Mouse (Mus musculus) embryonic facial prominence, embryonic 12.5 days (tissue): Measurements from ENCODE around the gene Tmem169. TPM values are rescaled to one million over a fixed set of nuclear protein-coding genes. Genes with fewer than 3 reads are reported as not detected.

ENCODE experiments used
- ATAC-seq: fragments of 200-750 bp; cut with Nextera tagmentation; 2 replicates; pipeline ENCODE4 v1.8.0; 2017; ENCODE audit not compliant: insufficient number of reproducible peaks, insufficient read depth, low FRiP score, low TSS enrichment
- H3K27ac ChIP-seq: fragments of 300-500 bp; sonication (generic); 2 replicates; pipeline ENCODE4 v1.5.1; 2016; ENCODE audit warnings: mild to moderate bottlenecking
- H3K27me3 ChIP-seq: fragments of 300-500 bp; sonication (generic); 2 replicates; pipeline ENCODE4 v1.6.1; 2016; ENCODE audit warnings: mild to moderate bottlenecking, moderate library complexity
- H3K36me3 ChIP-seq: fragments of 300-500 bp; sonication (generic); 2 replicates; pipeline ENCODE4 v1.6.1; 2016; ENCODE audit warnings: mild to moderate bottlenecking
- H3K4me1 ChIP-seq: fragments of 300-500 bp; sonication (generic); 2 replicates; pipeline ENCODE4 v1.6.1; 2016
- H3K4me2 ChIP-seq: fragments of 300-500 bp; sonication (generic); replicated peaks from 2 replicates; pipeline ENCODE4 v1.6.1; 2016; ENCODE audit warnings: mild to moderate bottlenecking, moderate library complexity
- H3K4me3 ChIP-seq: fragments of 300-500 bp; sonication (generic); 2 replicates; pipeline ENCODE4 v1.5.1; 2016; ENCODE audit warnings: mild to moderate bottlenecking
- H3K9ac ChIP-seq: fragments of 300-500 bp; sonication (generic); 2 replicates; pipeline ENCODE4 v1.6.1; 2016; ENCODE audit warnings: mild to moderate bottlenecking, moderate library complexity
- H3K9me3 ChIP-seq: fragments of 300-500 bp; sonication (generic); 2 replicates; pipeline ENCODE4 v1.6.1; 2016; ENCODE audit warnings: mild to moderate bottlenecking, moderate library complexity
- WGBS: fragments of 180-500 bp; shearing (Covaris S2); methylation state at CpG from one replicate; pipeline ENCODE4 v1.1.7; 2016; 5-methylcytosine and 5-hydroxymethylcytosine counted together
- polyA plus RNA-seq: library from polyadenylated mRNA; unstranded; fragments of >200 nt; fragmentation: Nextera tagmentation; extraction: Ambion mirVana; gene quantifications from 2 replicates; pipeline ENCODE4 v1.2.1, GENCODE M21; 2016

Tmem169 gene
- polyA plus RNA-seq, 1 experiment from 2014 or later, result 7.9 TPM

DNA sequence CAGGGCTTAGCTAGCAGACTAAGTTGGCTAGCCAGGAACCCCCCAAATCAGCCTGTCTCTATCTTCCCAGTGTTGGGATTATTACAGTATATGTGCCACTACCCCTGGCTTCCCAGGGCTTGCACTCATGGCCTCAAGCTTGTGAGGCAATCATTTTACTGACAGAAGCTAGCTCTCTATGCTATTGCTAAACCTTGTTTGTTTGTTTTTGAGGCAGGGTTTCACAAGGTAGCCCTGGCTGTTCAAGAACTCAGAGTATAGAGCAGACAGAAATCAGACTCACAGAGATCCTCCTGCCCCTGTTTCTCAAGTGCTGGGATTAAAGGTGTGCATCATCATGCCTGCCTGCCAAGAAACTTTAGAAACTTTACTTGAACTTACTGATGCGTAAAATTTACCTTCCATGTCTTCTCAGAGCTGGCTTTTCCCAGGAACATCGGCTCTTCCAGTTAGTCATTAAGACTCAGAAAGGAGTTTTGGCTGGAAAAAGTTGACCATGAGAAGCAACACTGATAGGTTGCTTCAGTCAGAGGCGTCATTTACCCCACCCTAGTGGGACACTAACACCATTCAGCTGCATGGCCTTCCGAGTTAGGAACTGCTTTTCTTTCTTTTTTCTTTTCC lies 4.5 kb downstream of the Tmem169 start:
- no peaks in the 10 kb centered on the region for H3K9me3 ChIP-seq
- H3K4me3 ChIP-seq, result no peak overlapping the region
- no peak overlapping the region for H3K4me2 ChIP-seq
- no peak for ATAC-seq
- no peaks in the 10 kb centered on the region for H3K36me3 ChIP-seq
- peaks cover 9% of the 10 kb centered on the region; the same call in 1 of the 2 replicates for H3K4me1 ChIP-seq
- H3K27me3 ChIP-seq, result no peaks in the 10 kb centered on the region
- H3K27ac ChIP-seq, result no peak overlapping the region
- 84% methylated on average over 4 of the region's 4 CpGs for WGBS
- H3K9ac ChIP-seq, result no peak overlapping the region

DNA sequence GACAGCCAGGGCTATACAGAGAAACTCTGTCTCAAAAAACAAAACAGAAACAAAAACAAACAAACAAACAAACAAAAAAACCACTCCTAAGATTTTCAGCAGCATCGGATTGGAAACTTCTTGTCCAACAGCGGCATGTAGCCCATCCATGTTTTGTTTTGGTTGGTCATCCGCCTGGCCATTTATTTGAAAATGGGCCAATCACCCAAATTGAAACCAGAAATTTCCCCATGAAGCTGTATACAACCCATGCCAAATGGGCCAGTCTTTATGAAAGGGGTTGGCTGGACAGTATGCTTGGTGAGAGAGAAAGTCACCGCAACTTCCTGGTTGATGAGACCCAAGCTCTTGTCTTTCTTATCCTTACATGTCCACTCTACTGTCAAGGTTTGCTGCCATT lies 6.7 kb downstream of the Tmem169 start:
- Histone ChIP-seq H3K4me2 (no peak overlapping the region), H3K4me1 (peaks cover 9% of the 10 kb centered on the region; the same call in 1 of the 2 replicates), H3K9me3 (no peaks in the 10 kb centered on the region), H3K9ac (no peak overlapping the region), H3K27ac (no peak overlapping the region), H3K27me3 (no peaks in the 10 kb centered on the region), H3K4me3 (no peak overlapping the region), H3K36me3 (no peaks in the 10 kb centered on the region)
- WGBS, result 93% methylated on average over 4 of the region's 4 CpGs
- no peak for ATAC-seq

DNA sequence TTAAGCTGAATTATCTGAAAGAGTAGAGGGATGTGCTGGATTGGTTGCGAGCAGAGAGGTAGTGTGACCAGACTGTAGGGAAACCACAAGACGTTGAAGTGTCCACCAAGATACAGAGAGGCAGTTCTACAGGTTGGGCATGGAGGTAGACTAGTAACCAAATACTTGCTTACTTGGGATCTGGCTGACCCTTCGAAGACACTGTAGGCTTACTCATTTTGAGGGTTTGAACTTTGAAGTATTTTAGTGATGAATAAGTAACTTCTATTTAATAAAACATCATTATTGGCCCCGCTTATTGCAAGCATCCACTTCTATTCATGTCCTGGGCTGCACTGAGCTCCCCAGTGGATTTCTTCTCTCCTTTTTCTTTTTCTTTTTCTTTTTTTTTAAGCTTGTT lies 7.3 kb downstream of the Tmem169 start:
- no peak for ATAC-seq

DNA sequence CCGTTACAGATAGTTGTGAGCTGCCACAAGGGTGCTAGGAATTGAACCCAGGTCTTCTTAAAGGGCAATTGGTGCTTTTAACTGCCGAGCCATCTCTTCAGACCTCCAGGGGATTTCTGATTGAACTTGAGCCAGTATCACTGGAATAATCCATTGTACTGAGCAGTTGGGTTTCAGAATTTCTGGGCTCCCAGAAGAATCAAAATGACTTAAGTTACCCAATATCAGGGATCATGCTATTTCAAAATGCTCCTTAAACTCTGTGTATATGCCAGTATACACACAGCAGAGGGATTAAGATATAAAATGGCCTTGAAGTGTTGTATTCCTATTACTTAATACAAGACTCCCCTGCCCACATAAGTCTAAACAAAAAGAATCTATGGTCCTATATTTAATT lies 7.8 kb downstream of the Tmem169 start:
- Histone ChIP-seq H3K27me3 (no peaks in the 10 kb centered on the region), H3K9ac (no peak overlapping the region), H3K36me3 (no peaks in the 10 kb centered on the region), H3K4me3 (no peak overlapping the region), H3K4me1 (peaks cover 3% of the 10 kb centered on the region; the same call in 1 of the 2 replicates), H3K9me3 (no peaks in the 10 kb centered on the region), H3K27ac (no peak overlapping the region), H3K4me2 (no peak overlapping the region)
- WGBS, result 85% methylated on average over 2 of the region's 2 CpGs
- ATAC-seq, result no peak

More for the DNA sequence above, 7.3 kb downstream of the Tmem169 start:
- WGBS, result 92% methylated on average over 4 of the region's 4 CpGs
- Histone ChIP-seq H3K9ac (no peak overlapping the region), H3K9me3 (no peaks in the 10 kb centered on the region), H3K4me2 (no peak overlapping the region), H3K36me3 (no peaks in the 10 kb centered on the region), H3K4me3 (no peak overlapping the region), H3K27me3 (no peaks in the 10 kb centered on the region), H3K27ac (no peak overlapping the region), H3K4me1 (peaks cover 7% of the 10 kb centered on the region; the same call in 1 of the 2 replicates)

DNA sequence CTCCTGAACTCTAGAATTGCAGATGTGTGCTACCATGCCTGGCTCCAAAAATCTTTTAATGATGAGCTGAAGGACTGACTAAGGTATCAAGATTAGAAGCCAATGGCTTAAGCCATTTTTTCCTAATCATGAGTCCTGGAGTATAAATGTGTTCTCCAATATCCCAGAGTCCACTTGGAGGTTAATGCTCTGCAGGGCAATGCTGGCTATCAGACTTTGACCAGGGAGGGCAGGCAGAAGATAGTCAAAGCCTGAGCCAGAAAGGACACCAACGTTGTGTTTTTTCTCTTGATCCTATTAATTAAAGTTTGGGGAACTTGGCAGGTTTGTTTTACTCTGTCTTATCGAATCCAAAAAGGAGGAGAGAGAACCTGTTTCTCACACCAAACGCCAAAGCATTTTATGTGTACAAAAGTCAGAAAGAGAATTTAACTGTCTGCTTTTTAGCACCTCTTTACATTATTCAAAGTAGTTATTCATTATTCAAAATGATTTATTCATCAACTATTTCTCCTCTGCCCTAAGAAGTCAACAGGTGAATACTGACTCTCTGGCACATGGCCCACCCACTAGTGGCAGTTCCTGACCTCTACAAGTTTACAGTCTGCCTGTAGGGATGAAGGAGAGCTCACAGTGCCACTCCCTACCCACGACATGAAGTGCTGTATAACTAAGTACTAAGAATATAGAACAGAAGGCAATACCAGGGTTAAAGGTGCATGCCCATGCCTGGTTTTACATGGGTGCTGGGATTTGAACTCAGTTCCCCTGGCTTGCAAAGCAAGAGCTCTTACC lies 9.9 kb downstream of the Tmem169 start:
- ATAC-seq, result no peak
- 68% methylated on average over 4 of the region's 4 CpGs for WGBS
- Histone ChIP-seq H3K4me2 (no peak overlapping the region), H3K9me3 (no peaks in the 10 kb centered on the region), H3K4me1 (no peaks in the 10 kb centered on the region), H3K36me3 (no peaks in the 10 kb centered on the region), H3K27me3 (no peaks in the 10 kb centered on the region), H3K27ac (no peak overlapping the region), H3K4me3 (no peak overlapping the region), H3K9ac (no peak overlapping the region)

DNA sequence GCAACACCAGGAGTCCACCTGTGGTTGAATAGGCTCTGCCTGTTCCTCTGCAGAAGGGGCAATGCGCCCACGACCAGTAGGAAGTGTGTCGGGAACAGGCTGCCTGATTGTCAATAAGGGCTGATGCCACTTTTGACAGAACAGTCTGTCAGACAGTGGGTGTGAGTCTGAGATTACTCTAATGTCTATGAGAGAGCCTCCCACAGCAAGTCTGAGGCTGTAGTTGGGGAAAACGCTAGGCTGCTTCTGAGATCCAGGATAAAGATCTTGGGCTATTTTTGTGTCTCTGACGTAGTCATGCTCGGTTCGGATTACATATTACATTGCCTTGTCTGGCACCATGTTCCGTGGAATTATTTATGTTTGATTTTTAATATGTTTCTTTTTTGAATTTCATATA lies 11.6 kb downstream of the Tmem169 start:
- no peak overlapping the region for H3K4me3 ChIP-seq
- no peak for ATAC-seq
- H3K27ac ChIP-seq, result no peak overlapping the region
- H3K36me3 ChIP-seq, result no peaks in the 10 kb centered on the region
- no peaks in the 10 kb centered on the region for H3K9me3 ChIP-seq
- H3K4me1 ChIP-seq, result no peaks in the 10 kb centered on the region
- H3K9ac ChIP-seq, result no peak overlapping the region
- no peak overlapping the region for H3K4me2 ChIP-seq
- WGBS, result 73% methylated on average over 8 of the region's 8 CpGs
- H3K27me3 ChIP-seq, result no peaks in the 10 kb centered on the region

DNA sequence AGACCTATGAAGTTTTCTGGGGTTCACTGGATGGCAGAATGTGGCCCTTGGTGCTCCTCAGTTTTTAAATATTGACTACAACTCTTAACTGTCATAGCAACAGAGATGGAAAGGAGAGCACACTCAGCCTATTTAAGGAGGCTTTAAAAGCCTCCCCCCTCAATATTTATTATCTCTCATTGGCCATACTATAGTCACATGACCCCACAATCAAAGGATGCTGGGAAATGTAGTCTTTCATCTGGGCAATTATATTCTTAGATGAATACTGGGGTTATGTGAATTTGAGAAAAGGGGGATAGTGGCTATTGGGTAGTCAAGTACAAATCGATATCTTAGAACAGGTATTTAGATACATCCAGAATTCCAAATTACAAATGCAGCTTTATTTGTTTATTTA lies 17.7 kb downstream of the Tmem169 start:
- ATAC-seq, result no peak
- no peaks in the 10 kb centered on the region for H3K9me3 ChIP-seq
- 82% methylated on average over 1 of the region's 1 CpGs for WGBS
- no peaks in the 10 kb centered on the region for H3K27me3 ChIP-seq
- H3K4me1 ChIP-seq, result no peaks in the 10 kb centered on the region
- no peak overlapping the region for H3K4me2 ChIP-seq
- H3K27ac ChIP-seq, result no peak overlapping the region
- no peaks in the 10 kb centered on the region for H3K36me3 ChIP-seq
- no peak overlapping the region for H3K9ac ChIP-seq
- no peak overlapping the region for H3K4me3 ChIP-seq

DNA sequence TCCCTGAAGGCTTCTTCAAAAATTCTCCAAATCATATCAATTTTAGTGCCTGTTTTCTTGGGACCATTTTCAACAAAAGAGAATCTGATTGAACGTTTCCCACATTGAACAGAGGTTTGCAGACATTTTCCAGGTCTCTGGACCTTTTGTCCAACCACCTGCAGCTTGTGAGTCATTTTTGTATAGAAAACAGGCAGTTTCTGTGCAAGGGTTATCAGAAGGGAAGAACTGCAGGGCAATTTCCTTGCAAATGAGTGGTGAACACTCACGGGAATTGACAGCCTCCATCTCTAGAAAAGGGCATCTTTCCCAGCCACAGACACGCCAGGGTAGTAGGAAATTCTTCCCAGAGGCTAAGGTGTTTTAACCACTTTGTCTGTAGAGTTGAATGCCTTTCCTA lies 22.1 kb downstream of the Tmem169 start:
- no peak overlapping the region for H3K27ac ChIP-seq
- no peak overlapping the region for H3K4me3 ChIP-seq
- 0 out of 2 replicates have a peak, but pooled peaks cover under 1% of the 10 kb centered on the region for H3K36me3 ChIP-seq
- no peaks in the 10 kb centered on the region for H3K27me3 ChIP-seq
- peak overlapping the region; percentile 52; the same call in 1 of the 2 replicates for H3K4me2 ChIP-seq
- no peak for ATAC-seq
- H3K9me3 ChIP-seq, result no peaks in the 10 kb centered on the region
- peaks cover 20% of the 10 kb centered on the region for H3K4me1 ChIP-seq
- no peak overlapping the region for H3K9ac ChIP-seq
- 62% methylated on average over 3 of the region's 3 CpGs for WGBS

DNA sequence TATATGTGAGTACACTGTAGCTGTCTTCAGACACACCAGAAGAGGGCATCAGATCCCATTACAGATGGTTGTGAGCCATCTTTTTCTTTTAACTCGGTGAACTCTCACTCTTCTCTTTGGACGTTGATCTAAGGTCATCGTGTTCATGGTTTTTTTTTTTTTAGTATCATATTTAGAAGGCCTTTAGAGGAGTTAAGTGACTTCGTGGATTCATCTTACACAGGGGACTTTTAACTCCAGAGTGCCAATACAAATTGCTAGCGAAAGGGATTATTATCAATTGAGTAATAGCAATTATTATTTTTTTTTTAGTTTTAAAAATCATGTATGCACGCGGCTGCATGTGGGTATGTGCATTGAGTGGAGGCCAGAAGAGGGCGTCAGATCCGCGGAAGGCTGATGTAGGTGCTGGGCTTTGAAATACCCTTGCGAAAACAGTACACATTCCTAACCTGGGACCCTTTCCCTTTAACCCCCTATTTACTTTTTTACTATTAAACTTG lies 22.6 kb downstream of the Tmem169 start:
- H3K27me3 ChIP-seq, result no peaks in the 10 kb centered on the region
- peak; percentile 74 for ATAC-seq
- H3K9me3 ChIP-seq, result no peaks in the 10 kb centered on the region
- peaks cover 5% of the 10 kb centered on the region for H3K36me3 ChIP-seq
- H3K4me1 ChIP-seq, result peaks cover 20% of the 10 kb centered on the region
- peak overlapping the region; percentile 92 for H3K27ac ChIP-seq
- peak overlapping the region; percentile 52 for H3K4me2 ChIP-seq
- peak overlapping the region; percentile 68; the same call in 1 of the 2 replicates for H3K9ac ChIP-seq
- WGBS, result 2% methylated on average over 11 of the region's 11 CpGs
- H3K4me3 ChIP-seq, result peak overlapping the region; percentile 57

DNA sequence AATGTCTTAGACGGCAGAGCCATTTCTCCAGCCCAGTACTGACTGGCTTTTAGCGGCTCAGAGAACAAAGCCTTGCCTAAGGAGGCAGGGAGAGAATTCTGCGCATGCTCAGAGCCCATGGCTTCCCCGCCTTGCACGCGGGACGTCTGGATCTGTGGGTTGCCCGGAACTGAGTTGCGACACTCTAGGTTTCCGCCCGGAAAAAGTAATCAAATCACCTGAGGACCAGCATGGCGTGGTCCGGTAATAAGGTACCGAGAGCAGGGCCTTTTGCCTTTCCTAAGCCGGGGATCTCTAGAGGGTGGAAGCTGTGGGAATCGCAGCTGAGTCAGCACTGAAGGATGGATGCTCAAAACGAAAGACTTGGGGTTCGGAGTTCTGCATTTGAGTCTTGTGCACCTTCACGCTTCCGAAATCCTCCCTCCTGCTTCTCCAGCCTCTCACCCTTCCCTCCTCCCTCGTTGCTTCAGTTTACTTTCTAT lies 23.2 kb downstream of the Tmem169 start, which contains the start of gene Xrcc5:
Gene Xrcc5, plus strand, starts transcription at position 105 of the 482 bp plus-strand sequence.
- Histone ChIP-seq H3K27me3 (no peaks in the 10 kb centered on the region), H3K9ac (peak within 1 kb of the TSS; percentile 68), H3K4me2 (peak within 1 kb of the TSS; percentile 52), H3K36me3 (peaks cover 8% of the 10 kb centered on the region), H3K9me3 (no peaks in the 10 kb centered on the region), H3K27ac (peak within 1 kb of the TSS; percentile 92), H3K4me3 (peak within 1 kb of the TSS; percentile 57), H3K4me1 (peaks cover 20% of the 10 kb centered on the region)
- 1% methylated on average over 21 of the region's 21 CpGs for WGBS
- ATAC-seq, result peak; percentile 92

DNA sequence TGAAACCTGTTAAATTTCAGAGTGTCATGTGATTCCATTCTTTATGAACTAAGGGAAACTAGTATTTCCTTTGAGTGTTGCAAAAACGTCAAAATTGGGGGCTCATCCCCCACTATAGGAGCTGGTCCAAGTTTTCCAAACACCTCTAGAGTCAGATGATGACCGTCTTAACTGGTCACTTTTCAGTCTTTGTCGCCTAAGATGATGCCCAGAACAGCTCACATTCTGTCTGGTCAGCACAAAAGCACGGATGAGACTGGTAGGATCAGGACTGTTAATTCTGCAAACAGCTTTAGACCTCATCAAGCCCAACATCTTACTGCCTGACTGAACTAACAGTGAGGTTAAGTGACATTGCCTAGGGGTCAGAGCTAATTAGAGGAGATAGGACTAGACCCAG lies 24.8 kb downstream of the Tmem169 start:
- no peak overlapping the region for H3K4me2 ChIP-seq
- peaks cover 20% of the 10 kb centered on the region for H3K4me1 ChIP-seq
- no peaks in the 10 kb centered on the region for H3K27me3 ChIP-seq
- H3K36me3 ChIP-seq, result peaks cover 10% of the 10 kb centered on the region
- no peak for ATAC-seq
- 48% methylated on average over 4 of the region's 4 CpGs for WGBS
- no peak overlapping the region for H3K27ac ChIP-seq
- no peak overlapping the region for H3K4me3 ChIP-seq
- H3K9me3 ChIP-seq, result no peaks in the 10 kb centered on the region
- no peak overlapping the region for H3K9ac ChIP-seq
